Mouse (Mus musculus) intestine, embryonic 16.5 days (tissue): ENCODE data around the gene Gm21721. TPM values are rescaled to one million over a fixed set of nuclear protein-coding genes. Genes with fewer than 3 reads are reported as not detected.
"Not testable (repeated sequence)": the region's sequence is repeated elsewhere in the genome, so short reads cannot be mapped to it uniquely, and the experiment has no call there.

Experiments
- ATAC-seq: fragments of 200-750 bp; cut with Nextera tagmentation; 2 replicates; pipeline ENCODE4 v1.8.0; 2017; ENCODE audit warnings: moderate TSS enrichment, moderate library complexity
- H3K27ac ChIP-seq: fragments of 300-500 bp; sonication (generic); 2 replicates; pipeline ENCODE4 v1.5.1; 2014; ENCODE audit warnings: mild to moderate bottlenecking, low read length
- H3K27me3 ChIP-seq: fragments of 300-500 bp; sonication (generic); replicated peaks from 2 replicates; pipeline ENCODE4 v1.6.1; 2014; ENCODE audit warnings: low read length, control low read depth, mixed read lengths; ENCODE audit not compliant: control insufficient read depth, insufficient read depth
- H3K36me3 ChIP-seq: fragments of 300-500 bp; sonication (generic); 2 replicates; pipeline ENCODE4 v1.6.1; 2014; ENCODE audit warnings: low read length, control low read depth; ENCODE audit not compliant: control insufficient read depth, insufficient read depth
- H3K4me1 ChIP-seq: fragments of 300-500 bp; sonication (generic); 2 replicates; pipeline ENCODE4 v1.6.1; 2014; ENCODE audit warnings: low read length, control low read depth, mixed read lengths; ENCODE audit not compliant: control insufficient read depth, insufficient read depth
- H3K4me2 ChIP-seq: fragments of 300-500 bp; sonication (generic); 2 replicates; pipeline ENCODE4 v1.6.1; 2014; ENCODE audit warnings: low read depth, low read length, control low read depth
- H3K4me3 ChIP-seq: fragments of 300-500 bp; sonication (generic); 2 replicates; pipeline ENCODE4 v1.5.1; 2014; ENCODE audit warnings: mild to moderate bottlenecking, low read length
- H3K9ac ChIP-seq: fragments of 300-500 bp; sonication (generic); 2 replicates; pipeline ENCODE4 v1.6.1; 2014; ENCODE audit warnings: low read depth, low read length
- H3K9me3 ChIP-seq: fragments of 300-500 bp; sonication (generic); 2 replicates; pipeline ENCODE4 v1.6.1; 2016; ENCODE audit warnings: low read length, control low read depth; ENCODE audit not compliant: control insufficient read depth
- WGBS: fragments of 180-500 bp; shearing (Covaris S2); extraction: QIAGEN DNeasy Blood & Tissue Kit; methylation state at CpG from one replicate; pipeline ENCODE4 v1.1.7; 2014; 5-methylcytosine and 5-hydroxymethylcytosine counted together
- polyA plus RNA-seq: library from polyadenylated mRNA; unstranded; fragments of >200 nt; fragmentation: Nextera tagmentation; extraction: Ambion mirVana; gene quantifications from 2 replicates; pipeline ENCODE4 v1.2.1, GENCODE M21; 2015

Gm21721 gene
- polyA plus RNA-seq = not detected in 2 replicates

- H3K9ac ChIP-seq, H3K36me3 ChIP-seq, H3K4me1 ChIP-seq, H3K4me2 ChIP-seq, H3K27ac ChIP-seq, H3K4me3 ChIP-seq, H3K27me3 ChIP-seq, H3K9me3 ChIP-seq, ATAC-seq: not testable (repeated sequence)
- no CpG with 5 or more reads among the region's 2 CpGs for WGBS
Measured at GRCm38 (mm10) chrY:9202090-9202489, at the start of gene Gm21721. Gm21721 (minus strand) TSS chrY:9202190.

Other genes with a start within 250 kb of the Gm21721 start
- not detected in 2 replicates for gene Gm21292, start 68.3 kb downstream of the Gm21721 start, polyA plus RNA-seq
- not detected in 2 replicates for gene Gm21812, start 145.0 kb upstream of the Gm21721 start, polyA plus RNA-seq
- not detected in 2 replicates for gene Gm21874, start 214.0 kb upstream of the Gm21721 start, polyA plus RNA-seq